Mouse (Mus musculus) lung, adult 2 months (tissue): ENCODE results near the gene Hist1h2ao. TPM values are rescaled to one million over a fixed set of nuclear protein-coding genes. Genes with fewer than 3 reads are reported as not detected.

Experiments used
- DNase-seq: peaks from one replicate; pipeline ENCODE4 v3.0.0; 2022
- H3K4me1 ChIP-seq: fragments of 200-500 bp; 2 replicates; pipeline ENCODE4 v1.6.1; 2011; ENCODE audit warnings: low read length; ENCODE audit not compliant: control insufficient read depth, insufficient read depth
- H3K4me3 ChIP-seq: fragments of 200-500 bp; replicated peaks from 2 replicates; pipeline ENCODE3; 2011; ENCODE audit warnings: low read depth, mild to moderate bottlenecking, control low read depth, low read length; ENCODE audit errors: extremely low read depth
- CTCF ChIP-seq: fragments of 200-500 bp; IDR thresholded peaks from 2 replicates; pipeline ENCODE4 v1.5.1; 2011; ENCODE audit warnings: mild to moderate bottlenecking, low read length, control low read depth; ENCODE audit not compliant: insufficient read depth
- POLR2A ChIP-seq: fragments of 200-500 bp; IDR thresholded peaks from 2 replicates; pipeline ENCODE4 v1.6.1; 2011; ENCODE audit warnings: low read depth, mild to moderate bottlenecking, control low read depth, low read length, borderline replicate concordance; ENCODE audit errors: extremely low read depth
- WGBS: fragments of 180-500 bp; shearing (Covaris S2); methylation state at CpG from one replicate; pipeline ENCODE4 v1.1.7; 2018; 5-methylcytosine and 5-hydroxymethylcytosine counted together
- polyA plus RNA-seq: library from polyadenylated mRNA; depleted of rRNA; stranded (reverse); fragments of >200 nt; gene quantifications from 2 replicates; pipeline ENCODE4 v1.2.3, GENCODE M21; 2012; rRNA removed

Hist1h2ao gene
- polyA plus RNA-seq, 1 experiment: not detected

DNA sequence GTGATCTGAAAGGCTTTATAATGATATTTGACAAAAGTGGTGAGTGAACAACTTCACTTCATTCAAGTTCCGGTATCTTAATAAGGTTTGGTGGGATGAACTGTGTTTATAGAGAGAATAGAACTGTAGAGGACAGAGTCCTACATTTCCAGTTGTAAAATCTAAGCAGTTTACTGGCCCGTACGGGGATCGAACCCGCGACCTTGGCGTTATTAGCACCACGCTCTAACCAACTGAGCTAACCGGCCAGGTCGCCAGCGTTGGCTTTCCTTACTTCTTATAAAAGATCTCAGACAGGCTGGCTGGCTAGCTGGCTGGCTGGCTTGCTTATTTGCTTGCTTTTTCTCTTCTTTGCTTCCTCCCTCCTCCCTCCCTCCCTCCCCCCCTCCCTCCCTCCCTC, 44.9 kb downstream of the Hist1h2ao start:
- DNase-seq: peak; percentile 50
- no peak overlapping the region for H3K4me3 ChIP-seq

GRCm38 (mm10) chr13:21855698-21856162, 45.5 kb downstream of the Hist1h2ao start:
- TF ChIP-seq POLR2A (no peak), CTCF (no peak)
- Histone ChIP-seq H3K4me1 (no peaks in the 10 kb centered on the region), H3K4me3 (peak overlapping the region; percentile 27)
- WGBS: 12% methylated on average over 15 of the region's 15 CpGs
- DNase-seq: no peak

More for the DNA sequence above, 44.9 kb downstream of the Hist1h2ao start:
- WGBS: 9% methylated on average over 11 of the region's 11 CpGs
- no peaks in the 10 kb centered on the region for H3K4me1 ChIP-seq
- TF ChIP-seq CTCF (no peak), POLR2A (no peak)

Other genes starting within 250 kb of the Hist1h2ao start
- not detected in 2 replicates for gene Olfr1364, start 228.7 kb upstream of the Hist1h2ao start, polyA plus RNA-seq
- gene Olfr1362, start 196.4 kb upstream of the Hist1h2ao start, polyA plus RNA-seq: not detected in 2 replicates
- not detected in 2 replicates for gene Olfr11, start 167.9 kb upstream of the Hist1h2ao start, polyA plus RNA-seq
- not detected in 2 replicates for gene Olfr1361, start 147.1 kb upstream of the Hist1h2ao start, polyA plus RNA-seq
- not detected in 2 replicates for gene Olfr1360, start 133.1 kb upstream of the Hist1h2ao start, polyA plus RNA-seq
- gene Olfr1359, start 112.4 kb upstream of the Hist1h2ao start, polyA plus RNA-seq: not detected in 2 replicates
- gene Hist1h2bl, start 94.3 kb upstream of the Hist1h2ao start, polyA plus RNA-seq: 0.72 and 1.6 TPM in 2 replicates
- 5.8 and 6.7 TPM in 2 replicates for gene Hist1h2ai, start 94.0 kb upstream of the Hist1h2ao start, polyA plus RNA-seq
- gene Hist1h3h, start 92.8 kb upstream of the Hist1h2ao start, polyA plus RNA-seq: 8.2 and 8.6 TPM in 2 replicates
- gene Hist1h2bm, start 88.4 kb upstream of the Hist1h2ao start, polyA plus RNA-seq: 0.70 TPM in 1 of 2 replicates, not detected in the other
- gene Hist1h4j, start 75.4 kb upstream of the Hist1h2ao start, polyA plus RNA-seq: 1.3 and 1.4 TPM in 2 replicates
- 5.6 and 9.7 TPM in 2 replicates for gene Hist1h4k, start 60.0 kb upstream of the Hist1h2ao start, polyA plus RNA-seq
- gene Hist1h2ak, start 56.6 kb upstream of the Hist1h2ao start, polyA plus RNA-seq: 3.2 and 3.8 TPM in 2 replicates
- gene Hist1h2bn, start 56.3 kb upstream of the Hist1h2ao start, polyA plus RNA-seq: 2.4 and 4.2 TPM in 2 replicates
- gene Hist1h1b, start 29.8 kb upstream of the Hist1h2ao start, polyA plus RNA-seq: 0.41 and 0.57 TPM in 2 replicates
- 3.3 and 8.0 TPM in 2 replicates for gene Hist1h3i, start 27.1 kb upstream of the Hist1h2ao start, polyA plus RNA-seq
- 1.1 and 1.4 TPM in 2 replicates for gene Hist1h2an, start 23.2 kb upstream of the Hist1h2ao start, polyA plus RNA-seq
- gene Hist1h2bp, start 23.0 kb upstream of the Hist1h2ao start, polyA plus RNA-seq: not detected in 2 replicates
- 4.7 and 5.0 TPM in 2 replicates for gene Hist1h2bq, start 268 bp upstream of the Hist1h2ao start, polyA plus RNA-seq
- gene Hist1h4m, start 1.3 kb downstream of the Hist1h2ao start, polyA plus RNA-seq: 3.1 TPM in 1 of 2 replicates, not detected in the other
- gene Hist1h4n, start 21.7 kb downstream of the Hist1h2ao start, polyA plus RNA-seq: 11.1 and 13.7 TPM in 2 replicates
- gene Hist1h2ap, start 23.0 kb downstream of the Hist1h2ao start, polyA plus RNA-seq: 59.2 and 67.3 TPM in 2 replicates
- gene Hist1h2br, start 23.3 kb downstream of the Hist1h2ao start, polyA plus RNA-seq: 3.3 and 6.1 TPM in 2 replicates
- gene Zfp184, start 134.6 kb downstream of the Hist1h2ao start, polyA plus RNA-seq: 0.53 and 0.60 TPM in 2 replicates
- gene Pom121l2, start 170.7 kb downstream of the Hist1h2ao start, polyA plus RNA-seq: not detected in 2 replicates
- 0.33 and 0.34 TPM in 2 replicates for gene Prss16, start 199.3 kb downstream of the Hist1h2ao start, polyA plus RNA-seq
- 0.87 and 1.8 TPM in 2 replicates for gene Hist1h2ah, start 225.1 kb downstream of the Hist1h2ao start, polyA plus RNA-seq
- gene Hist1h2bk, start 225.4 kb downstream of the Hist1h2ao start, polyA plus RNA-seq: 0.74 and 3.1 TPM in 2 replicates
- gene Hist1h4i, start 230.9 kb downstream of the Hist1h2ao start, polyA plus RNA-seq: 5.1 and 5.2 TPM in 2 replicates
- gene Hist1h2ag, start 232.5 kb downstream of the Hist1h2ao start, polyA plus RNA-seq: 0.54 and 1.1 TPM in 2 replicates
- 1.8 and 3.5 TPM in 2 replicates for gene Hist1h2bj, start 232.7 kb downstream of the Hist1h2ao start, polyA plus RNA-seq